Mouse (Mus musculus) liver, embryonic 16.5 days (tissue): ENCODE measurements around the gene Hdgf. TPM values are rescaled to one million over a fixed set of nuclear protein-coding genes. Genes with fewer than 3 reads are reported as not detected.

ENCODE experiments used
- ATAC-seq: fragments of 200-750 bp; cut with Nextera tagmentation; 2 replicates; pipeline ENCODE4 v1.8.0; 2017; ENCODE audit warnings: low read depth, mild to moderate bottlenecking, moderate number of reproducible peaks, moderate library complexity
- H3K27ac ChIP-seq: fragments of 300-500 bp; sonication (generic); 2 replicates; pipeline ENCODE4 v1.5.1; 2014; ENCODE audit warnings: mild to moderate bottlenecking, low read length
- H3K27me3 ChIP-seq: fragments of 300-500 bp; sonication (generic); 2 replicates; pipeline ENCODE4 v1.6.1; 2014; ENCODE audit warnings: low read depth, low read length, mixed read lengths; ENCODE audit not compliant: control insufficient read depth, insufficient read depth
- H3K36me3 ChIP-seq: fragments of 300-500 bp; sonication (generic); 2 replicates; pipeline ENCODE4 v1.6.1; 2014; ENCODE audit warnings: mild to moderate bottlenecking; ENCODE audit not compliant: control insufficient read depth, insufficient read depth
- H3K4me1 ChIP-seq: fragments of 300-500 bp; sonication (generic); 2 replicates; pipeline ENCODE4 v1.6.1; 2014; ENCODE audit warnings: low read depth, low read length, mixed read lengths; ENCODE audit not compliant: control insufficient read depth
- H3K4me2 ChIP-seq: fragments of 300-500 bp; sonication (generic); 2 replicates; pipeline ENCODE4 v1.6.1; 2014; ENCODE audit warnings: low read depth, low read length, mixed read lengths
- H3K4me3 ChIP-seq: fragments of 300-500 bp; sonication (generic); 2 replicates; pipeline ENCODE4 v1.5.1; 2014; ENCODE audit warnings: low read depth, mild to moderate bottlenecking, low read length
- H3K9ac ChIP-seq: fragments of 300-500 bp; sonication (generic); 2 replicates; pipeline ENCODE4 v1.6.1; 2014; ENCODE audit warnings: low read depth, low read length
- H3K9me3 ChIP-seq: fragments of 300-500 bp; sonication (generic); replicated peaks from 2 replicates; pipeline ENCODE4 v1.6.1; 2016; ENCODE audit warnings: low read length; ENCODE audit not compliant: control insufficient read depth
- WGBS: fragments of 180-500 bp; shearing (Covaris S2); extraction: QIAGEN DNeasy Blood & Tissue Kit; methylation state at CpG from one replicate; pipeline ENCODE4 v1.1.7; 2014; ENCODE audit not compliant: insufficient replicate concordance; 5-methylcytosine and 5-hydroxymethylcytosine counted together
- polyA plus RNA-seq: library from polyadenylated mRNA; unstranded; fragments of >200 nt; fragmentation: Nextera tagmentation; extraction: Ambion mirVana; gene quantifications from 2 replicates; pipeline ENCODE4 v1.2.1, GENCODE M21; 2015

Gene Hdgf
- polyA plus RNA-seq, 1 experiment from 2014 or later = 53.6 TPM

- H3K27ac ChIP-seq = no peak overlapping the region
- H3K9ac ChIP-seq = no peak overlapping the region
- peaks cover 19% of the 10 kb centered on the region for H3K4me1 ChIP-seq
- no peak for ATAC-seq
- no peak overlapping the region for H3K4me3 ChIP-seq
- no peak overlapping the region for H3K4me2 ChIP-seq
- H3K36me3 ChIP-seq = peaks cover 20% of the 10 kb centered on the region
- no peaks in the 10 kb centered on the region for H3K9me3 ChIP-seq
- no peaks in the 10 kb centered on the region for H3K27me3 ChIP-seq
- 74% methylated on average over 4 of the region's 4 CpGs for WGBS
Measured at GRCm38 (mm10) chr3:87934501-87934900, 28.4 kb downstream of the Hdgf start.

GRCm38 (mm10) chr3:87935201-87935600, 29.1 kb downstream of the Hdgf start:
- peaks cover 20% of the 10 kb centered on the region for H3K36me3 ChIP-seq
- H3K9me3 ChIP-seq = no peaks in the 10 kb centered on the region
- no peak overlapping the region for H3K9ac ChIP-seq
- H3K4me3 ChIP-seq = no peak overlapping the region
- ATAC-seq = no peak
- H3K4me2 ChIP-seq = no peak overlapping the region
- WGBS = 73% methylated on average over 4 of the region's 4 CpGs
- H3K4me1 ChIP-seq = peaks cover 19% of the 10 kb centered on the region
- H3K27me3 ChIP-seq = no peaks in the 10 kb centered on the region
- no peak overlapping the region for H3K27ac ChIP-seq

- H3K9me3 ChIP-seq = no peaks in the 10 kb centered on the region
- no peak overlapping the region for H3K27ac ChIP-seq
- H3K4me2 ChIP-seq = no peak overlapping the region
- H3K4me3 ChIP-seq = no peak overlapping the region
- H3K4me1 ChIP-seq = peaks cover 18% of the 10 kb centered on the region
- WGBS = 94% methylated on average over 2 of the region's 2 CpGs
- no peak overlapping the region for H3K9ac ChIP-seq
- H3K36me3 ChIP-seq = peaks cover 24% of the 10 kb centered on the region
- no peak; the same call in 1 of the 2 replicates for ATAC-seq
- no peaks in the 10 kb centered on the region for H3K27me3 ChIP-seq
Measured at GRCm38 (mm10) chr3:87935776-87936175, 29.7 kb downstream of the Hdgf start.

GRCm38 (mm10) chr3:87940611-87941010, 34.5 kb downstream of the Hdgf start:
- Histone ChIP-seq H3K9me3 (no peaks in the 10 kb centered on the region), H3K27ac (no peak overlapping the region), H3K27me3 (peaks cover 6% of the 10 kb centered on the region), H3K4me1 (no peaks in the 10 kb centered on the region; the same call in 1 of the 2 replicates), H3K4me2 (no peak overlapping the region), H3K36me3 (peaks cover 35% of the 10 kb centered on the region), H3K4me3 (no peak overlapping the region), H3K9ac (no peak overlapping the region)
- ATAC-seq = no peak
- 77% methylated on average over 5 of the region's 5 CpGs for WGBS

GRCm38 (mm10) chr3:87942471-87942870, 36.4 kb downstream of the Hdgf start:
- no peak for ATAC-seq
- Histone ChIP-seq H3K9me3 (no peaks in the 10 kb centered on the region), H3K4me1 (no peaks in the 10 kb centered on the region), H3K27me3 (peaks cover 24% of the 10 kb centered on the region), H3K27ac (no peak overlapping the region), H3K4me2 (no peak overlapping the region), H3K9ac (no peak overlapping the region), H3K36me3 (peaks cover 30% of the 10 kb centered on the region), H3K4me3 (no peak overlapping the region)
- WGBS = 82% methylated on average over 2 of the region's 2 CpGs

GRCm38 (mm10) chr3:87943586-87943985, 37.5 kb downstream of the Hdgf start:
- Histone ChIP-seq H3K27me3 (peaks cover 35% of the 10 kb centered on the region), H3K4me3 (no peak overlapping the region), H3K9me3 (no peaks in the 10 kb centered on the region), H3K4me2 (no peak overlapping the region), H3K4me1 (peaks cover 8% of the 10 kb centered on the region), H3K36me3 (peaks cover 26% of the 10 kb centered on the region), H3K27ac (no peak overlapping the region), H3K9ac (no peak overlapping the region)
- WGBS = 74% methylated on average over 7 of the region's 7 CpGs
- ATAC-seq = no peak

- H3K9me3 ChIP-seq = no peaks in the 10 kb centered on the region
- peaks cover 10% of the 10 kb centered on the region for H3K4me1 ChIP-seq
- H3K36me3 ChIP-seq = peaks cover 19% of the 10 kb centered on the region
- no peak overlapping the region for H3K4me2 ChIP-seq
- ATAC-seq = no peak
- H3K4me3 ChIP-seq = no peak overlapping the region
- no peak overlapping the region for H3K9ac ChIP-seq
- no peak overlapping the region for H3K27ac ChIP-seq
- 47% methylated on average over 4 of the region's 4 CpGs for WGBS
- peaks cover 50% of the 10 kb centered on the region for H3K27me3 ChIP-seq
Measured at GRCm38 (mm10) chr3:87944838-87945600, 38.9 kb downstream of the Hdgf start.

GRCm38 (mm10) chr3:87945781-87946540, 39.8 kb downstream of the Hdgf start:
- peaks cover 10% of the 10 kb centered on the region for H3K4me1 ChIP-seq
- no peak overlapping the region for H3K4me2 ChIP-seq
- ATAC-seq = no peak
- H3K9me3 ChIP-seq = no peaks in the 10 kb centered on the region
- peaks cover 57% of the 10 kb centered on the region for H3K27me3 ChIP-seq
- WGBS = 30% methylated on average over 12 of the region's 12 CpGs
- no peak overlapping the region for H3K9ac ChIP-seq
- no peak overlapping the region for H3K4me3 ChIP-seq
- H3K27ac ChIP-seq = no peak overlapping the region
- H3K36me3 ChIP-seq = peaks cover 13% of the 10 kb centered on the region

GRCm38 (mm10) chr3:87946541-87946860, 40.4 kb downstream of the Hdgf start:
- H3K4me1 ChIP-seq = peaks cover 10% of the 10 kb centered on the region
- ATAC-seq = no peak
- no peak overlapping the region for H3K4me3 ChIP-seq
- H3K9me3 ChIP-seq = no peaks in the 10 kb centered on the region
- no peak overlapping the region for H3K4me2 ChIP-seq
- peaks cover 8% of the 10 kb centered on the region for H3K36me3 ChIP-seq
- no peak overlapping the region for H3K27ac ChIP-seq
- 60% methylated on average over 1 of the region's 1 CpGs for WGBS
- H3K9ac ChIP-seq = no peak overlapping the region
- peaks cover 62% of the 10 kb centered on the region for H3K27me3 ChIP-seq
